Mouse (Mus musculus): Measurements from ENCODE around the gene Msantd3.

GRCm38 (mm10) chr4:48538581-48538980 lies 1.2 kb upstream of the Msantd3 start:
- TF ChIP-seq CTCF (conservative IDR thresholded peaks at IDR 0.05; ENCODE audit: insufficient read depth, insufficient read length, low read depth, low read length) (no peak), POLR2A (IDR thresholded peaks at IDR 0.05; ENCODE audit: low read depth, low read length) (no peak)

Data from kidney, adult 2 months (tissue).